Mouse (Mus musculus): ENCODE measurements around the gene Ddah2.
"Not testable (repeated sequence)": the region's sequence is repeated elsewhere in the genome, so short reads cannot be mapped to it uniquely, and the experiment has no call there.

GRCm38 (mm10) chr17:35033703-35034102, 25.1 kb upstream of the Ddah2 start:
- TF ChIP-seq CTCF, EP300 (IDR thresholded peaks at IDR 0.05; ENCODE audit: low read depth): not testable (repeated sequence)

Measured in heart, postnatal 0 days (tissue).